Mouse (Mus musculus) kidney, embryonic 15.5 days (tissue): ENCODE measurements at regions not wholly inside any gene's neighbourhood (a gene's known extent, or its start where the extent isn't known, plus 50 kb on each side); places are given as distances from the start of the nearest gene placed in this dataset.

Experiments used
- ATAC-seq: fragments of 200-750 bp; cut with Nextera tagmentation; replicated peaks from 2 replicates; pipeline ENCODE4 v1.8.0; 2017; ENCODE audit warnings: moderate TSS enrichment; ENCODE audit not compliant: low FRiP score
- H3K27ac ChIP-seq: fragments of 300-500 bp; sonication (generic); 2 replicates; pipeline ENCODE4 v1.5.1; 2015; ENCODE audit warnings: mild to moderate bottlenecking, inconsistent platforms
- H3K27me3 ChIP-seq: fragments of 300-500 bp; sonication (generic); 2 replicates; pipeline ENCODE4 v1.6.1; 2015; ENCODE audit warnings: inconsistent platforms
- H3K36me3 ChIP-seq: fragments of 300-500 bp; sonication (generic); 2 replicates; pipeline ENCODE4 v1.6.1; 2015; ENCODE audit warnings: inconsistent platforms
- H3K4me1 ChIP-seq: fragments of 300-500 bp; sonication (generic); 2 replicates; pipeline ENCODE4 v1.6.1; 2015; ENCODE audit warnings: inconsistent platforms
- H3K4me2 ChIP-seq: fragments of 300-500 bp; sonication (generic); 2 replicates; pipeline ENCODE4 v1.6.1; 2015; ENCODE audit warnings: moderate library complexity, mild to moderate bottlenecking, inconsistent platforms
- H3K4me3 ChIP-seq: fragments of 300-500 bp; sonication (generic); replicated peaks from 2 replicates; pipeline ENCODE4 v1.5.1; 2015; ENCODE audit warnings: mild to moderate bottlenecking, inconsistent platforms
- H3K9ac ChIP-seq: fragments of 300-500 bp; sonication (generic); 2 replicates; pipeline ENCODE4 v1.6.1; 2015; ENCODE audit warnings: mild to moderate bottlenecking, inconsistent platforms
- H3K9me3 ChIP-seq: fragments of 300-500 bp; sonication (generic); replicated peaks from 2 replicates; pipeline ENCODE4 v1.6.1; 2016; ENCODE audit warnings: inconsistent platforms
- WGBS: fragments of 180-500 bp; shearing (Covaris S2); methylation state at CpG from one replicate; pipeline ENCODE4 v1.1.7; 2015; ENCODE audit warnings: mixed read lengths; 5-methylcytosine and 5-hydroxymethylcytosine counted together

- Histone ChIP-seq H3K4me2 (no peak overlapping the region), H3K9ac (no peak overlapping the region), H3K4me1 (no peaks in the 10 kb centered on the region), H3K9me3 (no peaks in the 10 kb centered on the region), H3K4me3 (no peak overlapping the region), H3K27ac (no peak overlapping the region), H3K36me3 (no peaks in the 10 kb centered on the region), H3K27me3 (no peaks in the 10 kb centered on the region)
- no peak for ATAC-seq
- 71% methylated on average over 4 of the region's 4 CpGs for WGBS
These were observed 82.9 kb upstream of the Cryz start for GRCm38 (mm10) chr3:154513566-154513965.

DNA sequence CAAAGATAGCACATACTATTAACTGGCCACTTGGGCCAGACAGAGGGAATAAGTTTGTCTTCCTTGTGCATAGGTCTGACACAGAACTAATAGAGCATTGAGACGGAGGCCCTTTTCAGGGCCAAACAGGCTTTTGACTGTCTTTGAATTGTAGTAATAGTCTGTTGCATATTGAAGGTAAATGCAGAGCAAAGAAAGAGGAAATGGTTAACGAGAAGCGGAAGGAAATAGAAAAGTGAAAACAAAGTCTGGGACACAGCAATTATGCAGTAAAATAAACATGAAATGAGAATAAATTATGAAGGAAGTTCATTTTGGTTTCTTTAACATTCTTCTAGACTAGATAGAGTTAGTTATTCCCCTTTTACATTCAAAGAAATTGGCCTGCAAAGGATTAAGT lies 86.4 kb upstream of the Cryz start:
- Histone ChIP-seq H3K4me3 (no peak overlapping the region), H3K36me3 (no peaks in the 10 kb centered on the region), H3K27ac (no peak overlapping the region), H3K4me2 (no peak overlapping the region), H3K4me1 (no peaks in the 10 kb centered on the region), H3K9me3 (no peaks in the 10 kb centered on the region), H3K9ac (no peak overlapping the region), H3K27me3 (no peaks in the 10 kb centered on the region)
- no peak for ATAC-seq
- 71% methylated on average over 3 of the region's 3 CpGs for WGBS

DNA sequence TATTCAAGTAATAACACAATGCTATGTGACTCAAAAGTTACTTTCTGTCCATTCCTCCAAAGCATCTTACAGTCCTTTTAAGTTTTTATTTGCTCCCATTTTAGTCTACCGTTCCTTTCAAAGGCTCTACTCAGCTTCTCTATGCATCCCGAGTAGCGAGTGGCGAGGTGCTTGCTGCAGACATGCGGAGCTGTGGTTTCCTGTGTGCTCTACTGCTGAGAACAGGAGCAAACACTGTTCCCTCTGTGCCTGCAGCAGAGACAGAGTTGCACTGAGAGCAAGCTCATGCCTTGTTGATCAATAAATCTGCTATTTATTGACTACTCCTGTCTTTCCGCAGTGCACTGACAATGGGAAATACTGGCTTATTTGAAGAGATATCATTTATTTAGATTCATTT lies 87.1 kb upstream of the Cryz start:
- 90% methylated on average over 6 of the region's 6 CpGs for WGBS
- Histone ChIP-seq H3K4me2 (no peak overlapping the region), H3K36me3 (no peaks in the 10 kb centered on the region), H3K27ac (no peak overlapping the region), H3K4me3 (no peak overlapping the region), H3K27me3 (no peaks in the 10 kb centered on the region), H3K4me1 (no peaks in the 10 kb centered on the region), H3K9ac (no peak overlapping the region), H3K9me3 (no peaks in the 10 kb centered on the region)
- no peak for ATAC-seq

GRCm38 (mm10) chr3:154493387-154493920 lies 103.1 kb upstream of the Cryz start:
- Histone ChIP-seq H3K36me3 (no peaks in the 10 kb centered on the region), H3K4me1 (no peaks in the 10 kb centered on the region), H3K27ac (no peak overlapping the region), H3K4me3 (no peak overlapping the region), H3K9me3 (no peaks in the 10 kb centered on the region), H3K27me3 (no peaks in the 10 kb centered on the region), H3K4me2 (no peak overlapping the region), H3K9ac (no peak overlapping the region)
- no peak for ATAC-seq
- 78% methylated on average over 2 of the region's 2 CpGs for WGBS

DNA sequence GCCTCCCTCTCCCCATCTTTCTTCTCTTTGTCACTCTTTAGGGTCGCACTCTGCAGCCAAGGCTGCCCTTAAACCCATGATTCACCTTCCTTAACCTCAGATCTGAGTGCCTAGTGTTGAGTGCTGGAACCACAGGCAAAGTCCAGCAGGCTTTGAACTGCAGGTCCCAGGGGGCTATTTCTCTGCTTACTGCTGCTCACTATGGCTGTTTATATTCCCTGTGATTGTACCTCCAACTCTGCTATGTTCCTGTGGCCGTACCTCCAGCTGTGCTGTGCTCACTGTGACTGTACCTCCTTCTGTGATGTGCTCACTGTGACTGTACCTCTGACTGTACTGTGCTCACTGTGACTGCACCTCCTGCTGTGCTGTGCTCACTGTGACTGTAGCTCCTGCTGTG lies 124.1 kb upstream of the Cryz start:
- no peak overlapping the region for H3K4me2 ChIP-seq
- ATAC-seq, result no peak
- H3K9me3 ChIP-seq, result no peaks in the 10 kb centered on the region
- H3K27ac ChIP-seq, result no peak overlapping the region
- no peak overlapping the region for H3K4me3 ChIP-seq
- H3K27me3 ChIP-seq, result no peaks in the 10 kb centered on the region
- H3K36me3 ChIP-seq, result no peaks in the 10 kb centered on the region
- 82% methylated on average over 2 of the region's 2 CpGs for WGBS
- H3K4me1 ChIP-seq, result peaks cover 9% of the 10 kb centered on the region
- no peak overlapping the region for H3K9ac ChIP-seq

- no peak overlapping the region for H3K9ac ChIP-seq
- ATAC-seq, result 0 out of 2 replicates have a peak, but pooled peaks have one; percentile 43
- H3K27ac ChIP-seq, result no peak overlapping the region
- 0 out of 2 replicates have a peak, but pooled peaks cover 3% of the 10 kb centered on the region for H3K27me3 ChIP-seq
- no peaks in the 10 kb centered on the region for H3K9me3 ChIP-seq
- H3K4me1 ChIP-seq, result peaks cover 10% of the 10 kb centered on the region
- H3K4me3 ChIP-seq, result no peak overlapping the region
- peak overlapping the region; percentile 33 for H3K4me2 ChIP-seq
- WGBS, result 17% methylated on average over 13 of the region's 13 CpGs
- H3K36me3 ChIP-seq, result no peaks in the 10 kb centered on the region
These were observed 128.7 kb upstream of the Cryz start for GRCm38 (mm10) chr3:154467581-154468374.

- ATAC-seq, result no peak
- Histone ChIP-seq H3K36me3 (no peaks in the 10 kb centered on the region), H3K9me3 (no peaks in the 10 kb centered on the region), H3K4me3 (no peak overlapping the region), H3K9ac (no peak overlapping the region), H3K27ac (no peak overlapping the region), H3K4me1 (no peaks in the 10 kb centered on the region), H3K4me2 (no peak overlapping the region), H3K27me3 (no peaks in the 10 kb centered on the region)
- WGBS, result 79% methylated on average over 9 of the region's 9 CpGs
These were observed 127.7 kb upstream of the Lhx8 start for GRCm38 (mm10) chr3:154458208-154458607.

GRCm38 (mm10) chr3:154453025-154453424 lies 122.6 kb upstream of the Lhx8 start:
- H3K4me3 ChIP-seq, result no peak overlapping the region
- H3K36me3 ChIP-seq, result no peaks in the 10 kb centered on the region
- no peak overlapping the region for H3K9ac ChIP-seq
- no peak overlapping the region for H3K4me2 ChIP-seq
- H3K9me3 ChIP-seq, result peaks cover 4% of the 10 kb centered on the region; the same call in 1 of the 2 replicates
- H3K4me1 ChIP-seq, result no peaks in the 10 kb centered on the region
- H3K27ac ChIP-seq, result no peak overlapping the region
- no peak for ATAC-seq
- no peaks in the 10 kb centered on the region for H3K27me3 ChIP-seq

DNA sequence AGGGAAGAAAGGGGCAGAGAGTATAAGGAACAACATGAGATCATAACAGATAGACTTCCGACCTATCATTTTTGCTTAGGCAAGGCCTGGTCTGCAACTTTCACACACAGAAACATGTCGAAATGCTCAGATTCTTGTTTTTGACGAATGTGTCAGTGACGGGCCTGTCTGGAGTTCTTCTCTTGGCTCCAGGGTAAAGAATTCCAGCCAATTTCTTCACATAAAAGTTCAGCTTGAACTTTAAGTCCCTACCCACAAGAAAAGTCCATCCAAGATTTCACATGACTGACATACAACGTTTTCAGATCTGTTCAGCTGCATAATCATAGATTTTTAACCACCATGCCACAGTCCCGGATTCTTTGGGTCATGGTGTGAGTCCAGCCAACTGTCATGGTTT lies 122.1 kb upstream of the Lhx8 start:
- H3K9ac ChIP-seq, result no peak overlapping the region
- H3K36me3 ChIP-seq, result no peaks in the 10 kb centered on the region
- 75% methylated on average over 6 of the region's 6 CpGs for WGBS
- no peak overlapping the region for H3K4me3 ChIP-seq
- no peak overlapping the region for H3K27ac ChIP-seq
- H3K27me3 ChIP-seq, result no peaks in the 10 kb centered on the region
- no peak overlapping the region for H3K4me2 ChIP-seq
- no peaks in the 10 kb centered on the region for H3K4me1 ChIP-seq
- no peak for ATAC-seq
- peaks cover 4% of the 10 kb centered on the region; the same call in 1 of the 2 replicates for H3K9me3 ChIP-seq

DNA sequence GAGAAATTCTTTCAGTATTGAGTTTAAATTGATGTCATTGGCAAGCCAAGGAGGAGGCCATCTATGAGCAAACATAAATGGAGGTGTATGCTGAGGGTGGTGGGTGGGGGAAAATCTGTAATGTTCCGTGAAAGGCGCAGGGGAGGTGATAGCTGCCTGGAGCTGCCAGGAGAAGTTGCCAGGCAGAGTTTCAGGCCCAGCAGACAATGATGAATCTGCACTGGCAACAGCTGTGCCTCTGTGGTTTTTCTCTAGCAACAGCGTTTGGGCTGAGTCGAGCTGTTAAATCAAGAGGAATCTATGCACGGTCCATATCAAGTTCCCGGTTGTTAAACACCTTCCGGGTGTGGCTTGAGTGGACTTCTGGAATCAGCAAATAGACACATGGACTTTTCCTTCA lies 120.7 kb upstream of the Lhx8 start:
- H3K27ac ChIP-seq, result no peak overlapping the region
- 57% methylated on average over 7 of the region's 7 CpGs for WGBS
- no peak for ATAC-seq

GRCm38 (mm10) chr3:154443351-154444075 lies 113.1 kb upstream of the Lhx8 start:
- H3K4me3 ChIP-seq, result no peak overlapping the region
- H3K4me1 ChIP-seq, result no peaks in the 10 kb centered on the region
- 77% methylated on average over 10 of the region's 10 CpGs for WGBS
- H3K4me2 ChIP-seq, result no peak overlapping the region
- H3K9ac ChIP-seq, result no peak overlapping the region
- no peak for ATAC-seq
- no peaks in the 10 kb centered on the region for H3K27me3 ChIP-seq
- no peak overlapping the region for H3K27ac ChIP-seq
- H3K36me3 ChIP-seq, result no peaks in the 10 kb centered on the region
- no peaks in the 10 kb centered on the region; the same call in 1 of the 2 replicates for H3K9me3 ChIP-seq

More for the DNA sequence above, 120.7 kb upstream of the Lhx8 start:
- H3K27me3 ChIP-seq, result no peaks in the 10 kb centered on the region
- peaks cover 4% of the 10 kb centered on the region; the same call in 1 of the 2 replicates for H3K9me3 ChIP-seq
- no peak overlapping the region for H3K9ac ChIP-seq
- no peak overlapping the region for H3K4me3 ChIP-seq
- no peaks in the 10 kb centered on the region for H3K36me3 ChIP-seq
- H3K4me1 ChIP-seq, result no peaks in the 10 kb centered on the region
- no peak overlapping the region for H3K4me2 ChIP-seq

- H3K36me3 ChIP-seq, result no peaks in the 10 kb centered on the region
- no peak overlapping the region for H3K27ac ChIP-seq
- no peak overlapping the region for H3K4me3 ChIP-seq
- H3K9me3 ChIP-seq, result 0 out of 2 replicates have a peak, but pooled peaks cover 4% of the 10 kb centered on the region
- no peak overlapping the region for H3K9ac ChIP-seq
- H3K27me3 ChIP-seq, result no peaks in the 10 kb centered on the region
- H3K4me1 ChIP-seq, result no peaks in the 10 kb centered on the region
- ATAC-seq, result no peak
- H3K4me2 ChIP-seq, result no peak overlapping the region
These were observed 111.0 kb upstream of the Lhx8 start for GRCm38 (mm10) chr3:154441454-154441853.
